Mouse (Mus musculus) left cerebral cortex, adult 9 months (tissue): ENCODE measurements at regions not wholly inside any gene's neighbourhood (a gene's known extent, or its start where the extent isn't known, plus 50 kb on each side); places are given as distances from the start of the nearest gene placed in this dataset.

Source experiments
- DNase-seq, 2 experiments: peaks; one replicate each; pipeline ENCODE4 v3.0.0; 2022; ENCODE audit warnings: low spot score in 2 of 2

DNA sequence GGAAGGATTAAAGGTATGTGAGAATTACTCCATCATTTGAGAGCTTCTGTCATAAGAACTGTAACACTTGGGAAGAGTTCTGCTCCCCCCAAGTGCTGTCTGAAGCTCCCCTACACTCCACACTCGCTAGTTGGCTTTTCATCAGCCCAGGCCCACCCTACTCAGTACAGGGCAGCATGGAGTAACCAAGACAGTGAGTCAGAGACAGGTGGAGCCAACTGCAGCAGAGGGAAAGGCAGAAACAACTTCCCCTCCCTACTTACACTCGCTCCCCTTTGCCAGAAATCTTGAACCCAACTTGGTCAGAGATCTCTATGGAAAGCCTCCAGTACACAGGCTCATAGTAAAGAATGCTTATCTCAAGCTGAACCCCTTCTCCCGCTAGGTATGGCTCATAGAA, 2046.5 kb downstream of the Grik2 start:
- no peak for DNase-seq

DNA sequence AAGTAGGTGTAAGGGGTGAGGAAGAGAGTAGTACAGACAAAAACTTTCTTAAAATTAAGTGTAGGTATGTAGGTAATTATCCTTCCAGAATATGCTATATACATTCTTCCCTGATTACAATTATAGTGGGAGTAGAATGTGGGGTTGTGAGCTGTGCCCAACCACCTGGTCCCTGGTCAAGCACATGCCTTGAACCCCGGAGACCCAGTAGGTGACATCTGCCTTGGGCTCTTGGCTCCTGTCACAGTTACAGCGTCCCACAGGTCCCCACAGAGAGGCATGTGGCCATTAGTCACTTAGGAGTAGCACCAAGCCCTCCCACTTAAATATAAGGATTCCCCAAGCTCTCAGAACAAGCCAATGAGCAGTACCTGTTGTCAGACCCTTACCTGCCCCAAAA, 2046.9 kb downstream of the Grik2 start:
- DNase-seq: no peak

DNA sequence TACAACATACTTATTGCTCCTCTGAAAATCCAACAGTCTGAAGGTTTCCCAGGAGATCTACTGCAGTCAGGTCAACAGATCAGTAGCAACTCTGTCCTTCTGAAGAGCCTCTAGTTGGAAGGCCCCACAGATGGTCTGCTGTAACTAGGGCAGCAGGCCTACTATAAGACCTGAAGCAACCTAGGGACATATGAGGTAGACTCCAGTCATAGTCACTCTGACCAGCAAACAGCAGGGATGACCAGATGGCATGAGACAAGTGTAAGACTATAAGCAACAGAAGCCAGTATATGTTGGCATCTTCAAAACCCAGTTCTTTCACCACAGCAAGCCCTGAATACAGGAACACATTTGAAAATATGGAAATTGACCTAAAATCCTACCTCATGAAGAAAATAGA, 2079.8 kb downstream of the Grik2 start:
- peak; percentile 1 to 34 for DNase-seq
